Mouse (Mus musculus) cerebellum, postnatal 25 days (tissue): ENCODE measurements around the gene Eml2.

Source experiments
- DNase-seq, 2 experiments: peaks; one replicate each; pipeline ENCODE4 v3.0.0; 2021; ENCODE audit warnings: mixed read lengths in 2 of 2

The Eml2 gene

DNA sequence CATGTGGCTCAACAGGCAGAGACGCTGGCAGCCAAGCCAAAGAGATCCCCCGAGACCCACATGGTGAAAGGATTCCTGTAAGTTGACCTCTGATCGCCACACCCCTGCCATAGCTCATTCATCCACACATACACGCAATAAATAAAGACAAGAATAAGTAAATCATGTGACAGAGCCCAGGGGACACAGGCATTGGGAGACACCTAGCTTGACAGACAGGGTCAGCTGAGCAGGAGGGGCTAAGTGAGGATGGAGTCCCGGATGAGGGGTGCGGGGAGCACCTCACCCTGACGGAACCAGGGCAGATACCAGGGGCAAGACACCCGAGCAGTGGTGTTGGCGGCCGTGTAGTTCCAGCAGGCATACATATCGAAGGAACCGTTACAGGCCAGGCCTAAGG, 12.5 kb upstream of the Eml2 start:
- DNase-seq: no peak

DNA sequence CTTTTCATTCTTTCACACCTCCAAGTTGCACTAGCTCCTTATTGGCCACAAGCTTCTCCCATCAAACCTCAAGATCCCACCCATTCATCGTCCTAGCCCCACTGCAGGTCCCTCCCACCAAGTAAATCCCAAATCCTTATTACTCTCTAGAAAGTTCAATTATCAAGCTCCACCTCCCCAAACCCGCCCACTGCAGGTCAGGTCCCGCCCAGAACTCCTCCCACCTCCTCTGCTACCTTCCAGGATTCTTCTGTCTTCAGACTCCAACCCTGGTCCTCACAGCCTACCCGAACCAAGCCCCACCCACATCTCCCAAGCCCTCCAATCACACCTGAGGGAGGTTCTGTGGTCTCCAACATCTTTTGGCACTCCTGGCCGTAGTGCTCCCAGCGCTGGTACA, 12.0 kb upstream of the Eml2 start:
- DNase-seq: no peak

DNA sequence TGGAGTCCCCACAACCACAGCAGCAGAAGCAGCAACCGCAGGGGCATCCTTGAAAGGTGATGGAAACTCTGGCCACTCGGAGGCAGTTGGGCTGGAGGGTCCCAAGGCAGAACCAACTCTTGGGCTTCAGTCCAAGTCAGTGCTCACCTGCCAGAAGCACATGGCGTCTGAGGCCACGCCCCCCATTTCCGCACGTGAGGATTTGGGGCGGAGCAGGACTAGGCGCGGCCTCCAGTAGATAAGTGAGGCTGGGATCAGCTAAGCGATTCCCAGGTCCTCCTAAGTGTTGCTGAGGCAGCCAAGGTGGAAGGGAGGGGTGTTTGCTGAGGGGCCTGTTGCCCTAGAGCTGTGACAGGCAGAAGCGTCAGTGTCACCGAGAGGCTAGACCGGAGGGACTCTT, 11.2 kb upstream of the Eml2 start:
- no peak for DNase-seq

DNA sequence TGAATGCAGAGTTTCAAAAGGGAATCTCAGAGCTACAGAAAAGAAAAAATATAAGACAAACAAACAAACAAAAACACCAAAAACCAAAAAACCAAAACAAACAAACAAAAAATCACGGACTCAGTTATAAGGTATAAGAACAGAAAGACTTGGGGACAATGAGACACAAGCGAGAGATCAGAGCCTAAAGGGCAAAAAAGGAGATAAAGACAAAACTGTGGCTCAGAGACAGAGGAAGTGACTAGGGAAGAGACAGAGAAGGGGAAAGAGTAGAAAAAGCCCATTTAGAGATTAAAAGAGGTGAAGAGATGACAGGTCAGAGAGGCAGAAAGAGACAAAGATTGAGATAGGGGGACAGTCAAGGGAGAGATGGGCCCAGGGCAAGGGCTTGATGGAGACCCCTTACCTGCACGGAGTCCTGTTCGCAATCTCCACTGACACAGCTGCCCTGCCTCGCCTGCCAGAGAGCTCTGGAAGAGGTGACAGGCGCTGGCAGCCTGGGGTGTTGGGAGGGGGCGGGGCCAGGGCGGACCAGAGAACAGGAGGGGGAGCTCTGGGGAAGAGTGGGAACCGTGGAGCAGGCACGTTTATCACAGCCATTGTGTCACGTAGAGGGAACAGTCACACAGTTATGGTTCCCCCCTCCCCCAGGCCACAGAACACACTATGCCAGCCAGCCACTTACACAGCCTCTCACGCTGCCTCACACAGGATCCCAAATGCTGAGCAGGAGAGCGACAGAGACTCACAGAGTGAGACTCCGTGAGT, 10.4 kb upstream of the Eml2 start, which contains the start of gene Gipr:
Gene Gipr (minus strand): TSS at position 472 of the 768 bp plus-strand sequence.
- DNase-seq: no peak

DNA sequence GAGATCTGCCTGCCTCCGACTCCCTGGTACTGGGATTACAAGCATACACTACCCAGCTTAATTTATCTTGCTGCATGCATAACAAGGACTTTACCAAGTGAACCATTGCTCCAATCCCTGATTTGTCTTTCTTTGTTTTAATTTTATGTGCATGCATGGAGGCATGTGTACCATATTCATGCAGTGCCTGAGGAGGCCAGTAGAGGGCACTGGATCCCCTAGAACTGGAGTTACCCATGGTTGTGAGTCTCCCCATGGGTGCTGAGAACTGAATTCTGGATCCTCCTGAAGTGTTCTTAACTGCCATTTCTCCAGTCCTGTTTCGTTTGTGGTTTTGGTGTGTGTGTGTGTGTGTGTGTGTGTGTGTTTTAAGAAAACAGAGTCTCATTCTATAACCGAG, 9.2 kb upstream of the Eml2 start:
- no peak for DNase-seq

DNA sequence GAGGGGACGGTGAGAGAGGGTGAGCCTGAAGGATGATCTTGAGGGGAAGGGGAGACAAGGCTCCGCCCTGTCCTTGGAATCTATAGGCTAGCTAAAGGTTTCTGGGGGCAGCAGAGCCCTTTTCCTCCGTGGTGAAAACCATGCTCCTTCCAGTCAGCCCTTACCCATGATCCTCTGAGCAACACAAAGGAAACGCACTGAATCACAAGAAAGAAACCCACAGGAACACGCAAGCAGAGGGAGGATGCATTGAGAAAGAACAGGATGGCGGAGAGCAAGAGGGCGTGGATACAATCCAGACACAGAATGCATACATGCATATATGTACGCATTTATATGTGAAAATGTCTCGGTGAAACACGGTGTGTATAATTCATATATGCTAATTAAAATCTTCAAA, 6.7 kb upstream of the Eml2 start:
- no peak for DNase-seq

DNA sequence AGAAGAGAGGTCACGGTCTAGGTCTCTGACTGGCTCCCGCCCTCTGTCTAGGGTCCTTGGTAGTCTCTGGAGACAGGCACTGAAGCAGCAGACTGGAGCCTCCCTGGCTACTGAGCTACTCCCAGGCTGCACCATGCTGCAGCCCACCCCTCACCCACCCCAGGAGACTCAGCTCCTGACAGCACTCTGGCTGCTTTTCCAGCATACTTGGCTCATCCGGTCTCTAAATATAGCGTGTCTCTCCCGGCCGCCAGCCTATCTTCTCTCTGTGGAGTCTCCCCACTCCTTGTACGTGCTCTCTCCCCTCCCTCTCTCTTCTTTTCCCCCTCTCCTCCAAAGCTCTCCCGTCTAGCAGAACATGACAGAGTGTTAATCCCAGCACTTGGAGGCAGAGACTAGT, 6.1 kb upstream of the Eml2 start:
- DNase-seq: no peak

DNA sequence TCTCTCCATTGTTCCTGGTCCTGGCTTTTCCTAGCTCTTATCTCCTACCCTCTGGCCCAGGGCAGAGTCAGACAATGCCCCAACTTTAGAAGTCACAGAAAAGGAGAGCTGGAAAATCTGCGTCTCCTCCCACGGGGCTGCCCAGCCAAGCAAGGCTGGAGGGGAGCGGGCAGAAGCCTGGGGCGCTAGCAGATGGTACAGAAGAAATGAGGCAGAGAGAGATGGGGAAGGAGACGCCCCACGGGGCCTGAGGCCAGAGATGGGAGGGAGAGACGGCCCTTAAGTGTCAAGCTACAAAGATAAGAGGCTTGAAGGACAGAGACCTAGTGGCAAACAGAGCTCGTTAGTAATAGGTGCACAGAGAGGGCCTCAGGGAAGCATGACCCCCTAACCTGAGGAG, 4.4 kb upstream of the Eml2 start:
- DNase-seq: peak; percentile 61 to 63

DNA sequence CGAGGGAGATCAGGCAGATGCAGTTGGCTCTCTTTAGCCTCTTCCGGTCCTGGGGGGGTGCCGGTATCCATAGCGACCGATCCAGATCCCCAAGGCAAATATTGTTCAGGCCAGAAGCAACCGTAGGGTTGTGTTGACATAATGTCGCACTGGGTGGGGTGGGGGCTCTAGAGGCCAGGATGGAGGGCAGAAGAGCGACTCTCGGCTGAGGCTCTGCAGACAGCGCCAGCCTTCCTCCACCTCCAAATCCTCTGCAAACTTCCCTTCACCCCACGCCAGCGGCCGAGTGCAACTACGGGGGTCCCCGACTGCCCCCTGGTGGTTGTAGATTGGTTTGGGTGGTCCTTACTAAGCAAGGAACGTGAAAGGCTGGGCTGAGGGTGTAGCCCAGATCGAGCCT, 3.3 kb upstream of the Eml2 start:
- peak; percentile 67 to 83 for DNase-seq

DNA sequence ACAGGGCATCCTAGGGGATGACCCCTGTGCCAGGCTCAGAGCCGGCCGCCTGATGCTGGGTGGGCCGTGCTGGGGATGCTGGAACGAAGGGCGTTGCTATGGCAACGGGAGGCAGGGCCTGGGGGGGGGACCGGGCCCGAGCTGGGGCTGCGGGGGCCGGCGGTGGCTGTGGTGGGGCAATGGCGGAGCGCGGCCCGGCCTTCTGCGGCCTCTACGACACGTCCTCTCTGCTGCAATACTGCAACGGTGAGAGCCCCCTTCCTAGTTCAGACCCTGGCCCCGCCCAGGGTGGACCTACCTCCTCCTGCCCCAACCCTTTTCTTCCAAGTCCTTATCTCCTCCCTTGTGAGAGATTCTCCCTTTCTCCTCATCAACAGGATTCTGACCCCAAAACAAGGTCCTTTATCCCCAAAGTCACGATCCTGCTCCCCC, 311 bp downstream of the Eml2 start:
- DNase-seq: peak in 1 of 2 experiments; percentile 86

DNA sequence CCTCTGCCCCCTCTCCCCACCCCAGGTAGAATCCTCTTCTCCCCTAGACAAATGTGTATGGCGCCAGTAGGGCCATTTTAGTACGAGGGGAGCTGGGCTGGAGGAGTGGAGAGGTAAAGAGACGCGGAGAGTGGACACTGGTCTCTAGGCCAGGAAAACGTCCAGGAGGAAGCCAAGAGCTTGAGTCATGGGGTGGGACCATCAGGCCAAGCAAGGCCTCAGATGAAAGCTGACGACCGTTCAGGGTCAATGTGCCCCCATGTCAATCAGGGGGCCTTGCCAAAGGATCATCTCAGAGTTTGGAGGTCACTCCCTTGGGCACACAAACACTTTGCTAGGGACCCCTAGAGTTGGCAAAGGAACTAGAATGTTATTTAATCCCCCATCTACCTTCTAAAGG, 995 bp downstream of the Eml2 start:
- peak; percentile 33 to 39 for DNase-seq

DNA sequence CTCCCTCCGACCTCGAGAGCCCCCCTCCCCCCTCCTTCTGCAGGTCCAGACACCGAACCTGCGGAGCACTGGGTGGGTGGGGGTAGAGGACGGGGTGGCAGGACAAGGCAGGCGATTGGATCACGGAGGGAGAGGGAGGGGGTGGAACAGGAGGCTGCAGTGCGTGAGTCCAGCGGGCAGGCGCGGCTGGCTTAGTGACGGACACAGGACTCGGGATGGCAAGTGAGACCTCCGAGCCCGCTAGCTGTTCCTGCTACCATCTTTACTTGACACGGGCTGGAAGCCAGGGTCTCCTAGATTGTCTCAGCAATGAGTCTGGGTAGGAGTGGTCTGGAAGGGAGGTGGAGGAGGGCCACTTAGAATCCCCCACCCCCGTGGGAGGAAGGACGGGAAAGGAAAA, 1.8 kb downstream of the Eml2 start:
- peak; percentile 45 to 61 for DNase-seq

DNA sequence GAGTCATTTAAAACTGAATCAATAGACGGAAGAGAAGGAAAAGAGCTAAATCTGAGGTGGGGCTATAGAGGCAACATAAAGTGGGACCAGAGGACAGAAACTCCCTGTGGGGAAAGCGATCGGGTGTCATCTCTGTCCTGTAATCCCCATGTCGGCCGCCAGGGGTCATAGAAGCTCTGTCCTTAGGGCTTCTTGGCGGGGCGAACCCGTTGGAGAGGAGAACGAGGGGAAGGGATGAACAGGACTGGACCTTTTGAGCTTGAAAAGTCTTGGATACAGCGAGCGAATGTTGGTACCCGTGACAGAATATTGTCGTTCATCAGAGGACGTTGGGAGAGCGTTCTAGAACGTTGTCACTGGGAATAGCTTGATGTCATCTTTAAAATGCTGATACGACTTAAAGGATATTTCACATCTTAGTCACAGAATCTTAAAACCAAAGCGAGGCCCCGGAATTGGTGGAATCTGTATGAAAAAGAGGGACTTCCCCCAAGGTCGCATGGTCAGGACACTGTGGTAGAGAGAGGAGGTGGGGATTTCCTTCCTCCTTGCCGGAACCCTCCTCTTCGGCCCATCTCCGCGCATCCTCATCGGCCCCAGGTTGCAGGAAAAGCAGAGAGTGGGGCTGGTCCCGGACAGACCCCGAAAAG, 2.3 kb downstream of the Eml2 start:
- peak; percentile 86 to 92 for DNase-seq

DNA sequence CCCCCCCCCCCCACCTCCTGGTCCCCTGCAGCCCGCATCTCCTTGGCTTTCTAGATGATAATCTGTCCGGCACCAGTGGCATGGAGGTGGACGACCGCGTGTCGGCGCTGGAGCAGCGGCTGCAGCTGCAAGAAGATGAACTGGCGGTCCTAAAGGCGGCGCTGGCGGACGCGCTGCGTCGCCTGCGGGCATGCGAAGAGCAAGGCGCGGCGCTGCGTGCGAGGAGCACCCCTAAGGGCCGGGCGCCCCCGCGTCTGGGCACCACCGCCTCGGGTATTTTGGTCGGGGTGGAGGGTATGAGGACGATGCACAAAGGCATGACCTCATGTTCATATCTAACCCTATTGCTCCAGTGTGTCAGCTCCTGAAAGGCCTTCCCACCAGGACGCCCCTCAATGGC, 3.0 kb downstream of the Eml2 start:
- DNase-seq: peak; percentile 41 to 71

DNA sequence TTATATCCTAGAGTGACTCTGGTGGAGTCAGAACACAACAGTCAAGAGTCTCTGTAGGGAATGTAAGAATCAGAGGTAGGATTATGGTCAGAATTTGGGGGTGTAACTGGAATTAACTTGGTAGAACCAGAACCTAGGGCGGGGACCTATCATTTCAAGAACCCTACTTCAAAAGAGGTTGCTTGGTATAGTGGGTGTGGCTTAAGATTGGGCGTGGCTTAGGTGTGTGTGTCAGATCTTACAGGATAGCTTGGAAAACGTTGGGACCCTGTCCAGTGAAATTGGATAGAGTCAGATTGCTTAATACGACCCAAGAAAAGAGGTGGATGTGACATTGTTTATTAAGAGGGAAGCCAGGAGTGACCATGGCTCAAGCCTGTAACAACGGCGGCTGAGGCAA, 3.7 kb downstream of the Eml2 start:
- DNase-seq: no peak

DNA sequence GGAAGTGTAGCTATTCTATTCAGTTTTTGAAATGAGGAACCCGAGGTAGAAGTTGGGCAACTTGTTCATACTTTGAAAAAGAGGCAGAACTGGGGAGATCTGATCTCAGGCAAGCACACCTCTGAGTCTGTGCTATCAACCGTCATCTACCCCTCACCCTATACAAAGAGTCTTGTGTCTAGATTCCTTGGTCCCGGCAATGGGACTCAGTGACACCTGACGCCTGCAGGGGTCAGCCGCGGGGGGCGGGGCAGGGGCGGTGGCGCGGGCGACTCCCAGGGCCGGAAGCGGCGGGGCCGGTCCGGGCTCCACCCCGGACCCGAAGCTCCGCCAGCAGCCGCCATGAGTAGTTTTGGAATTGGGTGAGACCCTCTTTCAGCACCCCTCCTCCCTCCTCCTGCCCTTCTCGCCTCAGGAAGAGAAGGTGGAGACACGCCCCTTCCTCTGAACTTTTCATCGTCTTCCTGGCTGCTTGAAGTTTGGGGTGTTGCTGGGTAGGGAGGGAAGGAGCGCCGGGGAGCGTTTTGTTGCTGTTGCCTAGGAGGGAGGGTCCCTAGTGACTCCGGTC, 4.7 kb downstream of the Eml2 start:
- no peak for DNase-seq

DNA sequence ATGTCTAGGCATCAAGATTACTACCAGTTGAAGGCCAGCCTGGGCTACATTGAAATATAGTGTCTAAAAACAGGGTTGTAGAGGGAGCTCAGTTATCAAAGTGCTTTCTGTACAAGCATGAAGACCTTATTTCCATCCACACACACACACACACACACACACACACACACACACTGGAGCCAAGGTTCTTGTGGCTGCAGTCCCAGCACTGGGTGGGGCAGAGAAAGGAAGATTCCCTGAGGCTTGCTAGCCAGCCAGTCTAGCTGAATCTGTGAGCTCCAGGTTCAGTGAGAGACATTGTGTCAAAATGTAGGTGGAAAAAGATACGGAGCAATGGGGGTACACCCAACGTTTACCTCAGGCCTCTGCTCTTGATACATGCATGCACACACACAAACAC, 8.0 kb downstream of the Eml2 start:
- no peak for DNase-seq

DNA sequence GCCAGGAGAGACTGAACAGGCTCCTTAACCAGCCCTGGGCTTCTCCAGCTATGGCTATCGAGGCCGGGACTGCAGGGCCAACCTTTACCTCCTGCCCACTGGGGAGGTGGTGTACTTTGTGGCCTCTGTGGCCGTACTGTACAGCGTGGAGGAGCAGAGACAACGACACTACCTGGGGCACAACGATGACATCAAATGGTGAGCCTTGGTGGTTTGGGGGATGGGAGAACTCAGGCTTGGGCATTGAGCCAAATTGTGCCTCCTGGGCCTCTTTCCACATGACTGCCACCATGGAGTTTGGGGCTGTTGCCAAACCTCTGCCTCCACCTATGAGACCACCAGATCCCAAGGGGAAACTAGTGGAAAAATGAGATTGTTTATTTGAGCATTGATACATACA, 8.5 kb downstream of the Eml2 start:
- no peak for DNase-seq

DNA sequence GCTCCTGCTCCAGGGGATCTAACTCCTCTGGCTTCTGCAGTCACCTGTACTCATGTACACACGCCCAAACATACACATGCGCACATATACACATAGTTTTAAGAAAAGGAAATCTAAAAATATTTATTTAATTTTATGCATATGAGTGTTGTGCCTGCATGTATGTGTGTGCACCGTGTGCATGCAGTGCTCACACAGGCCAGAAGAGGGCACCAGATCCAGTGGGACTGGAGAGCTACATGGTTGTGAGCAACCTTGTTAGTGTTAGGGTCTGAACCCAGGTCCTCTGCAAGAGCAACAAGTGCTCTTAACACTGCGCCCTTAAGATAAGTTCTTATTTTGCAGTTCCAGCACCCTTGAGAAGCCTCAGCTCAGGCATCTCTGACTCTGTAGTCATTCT, 18.5 kb downstream of the Eml2 start:
- no peak for DNase-seq

DNA sequence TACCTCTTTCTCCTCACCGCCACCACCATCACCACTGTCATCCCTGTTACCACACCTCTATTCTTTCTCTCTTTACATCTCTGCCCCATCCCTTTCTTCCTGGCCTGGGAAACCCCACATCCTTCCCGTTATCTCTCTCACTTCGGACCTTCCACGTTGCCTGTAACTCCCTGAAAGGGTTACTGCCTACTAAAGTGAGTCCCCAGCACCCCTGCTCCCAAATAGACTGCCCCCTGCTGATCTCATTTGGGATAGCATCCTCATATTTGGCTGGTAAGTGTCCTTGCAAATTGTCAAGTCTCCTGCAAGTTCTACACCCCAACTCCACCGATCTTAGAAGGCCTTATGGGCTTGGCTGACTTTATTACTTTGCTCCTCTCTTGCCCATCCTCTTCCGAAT, 20.5 kb downstream of the Eml2 start:
- peak in 1 of 2 experiments; percentile 63 for DNase-seq

DNA sequence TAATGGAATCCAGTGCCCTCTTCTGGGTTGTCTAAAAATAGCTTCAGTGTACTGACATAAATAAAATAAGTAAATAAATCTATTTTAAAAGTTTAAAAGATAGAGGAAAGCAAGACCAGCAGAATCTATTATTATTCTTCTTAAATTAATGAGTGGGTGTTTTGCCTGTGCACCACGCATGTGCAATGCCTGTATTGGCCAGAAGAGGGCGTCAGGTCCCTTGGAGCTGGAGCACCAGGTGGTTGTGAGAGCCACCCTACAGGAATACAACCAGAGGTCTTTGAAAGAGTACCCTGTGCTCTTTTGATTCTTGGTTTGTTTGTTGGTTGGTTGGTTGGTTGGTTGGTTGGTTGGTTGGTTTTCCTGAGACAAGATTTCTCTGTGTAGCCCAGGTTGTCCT, 21.8 kb downstream of the Eml2 start:
- peak in 1 of 2 experiments; percentile 52 for DNase-seq

DNA sequence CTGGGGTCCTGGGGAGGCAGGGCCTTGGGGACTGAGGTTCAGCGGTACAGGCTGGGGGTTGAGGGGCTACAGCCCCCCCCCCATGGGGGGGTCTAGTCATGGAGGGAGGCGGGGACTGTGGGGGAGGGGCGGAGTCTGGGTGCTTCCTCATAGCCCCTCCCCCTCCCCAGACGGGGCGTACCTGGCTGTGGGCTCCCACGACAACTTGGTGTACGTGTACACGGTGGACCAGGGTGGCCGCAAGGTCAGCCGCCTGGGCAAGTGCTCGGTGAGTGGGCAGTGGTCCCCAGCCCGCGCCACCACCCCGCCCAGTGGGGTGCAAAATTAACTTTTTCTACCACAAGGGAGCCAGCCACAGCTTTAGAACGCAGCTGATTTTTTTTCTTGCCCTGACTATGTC, 25.4 kb downstream of the Eml2 start:
- peak in 1 of 2 experiments; percentile 31 for DNase-seq

DNA sequence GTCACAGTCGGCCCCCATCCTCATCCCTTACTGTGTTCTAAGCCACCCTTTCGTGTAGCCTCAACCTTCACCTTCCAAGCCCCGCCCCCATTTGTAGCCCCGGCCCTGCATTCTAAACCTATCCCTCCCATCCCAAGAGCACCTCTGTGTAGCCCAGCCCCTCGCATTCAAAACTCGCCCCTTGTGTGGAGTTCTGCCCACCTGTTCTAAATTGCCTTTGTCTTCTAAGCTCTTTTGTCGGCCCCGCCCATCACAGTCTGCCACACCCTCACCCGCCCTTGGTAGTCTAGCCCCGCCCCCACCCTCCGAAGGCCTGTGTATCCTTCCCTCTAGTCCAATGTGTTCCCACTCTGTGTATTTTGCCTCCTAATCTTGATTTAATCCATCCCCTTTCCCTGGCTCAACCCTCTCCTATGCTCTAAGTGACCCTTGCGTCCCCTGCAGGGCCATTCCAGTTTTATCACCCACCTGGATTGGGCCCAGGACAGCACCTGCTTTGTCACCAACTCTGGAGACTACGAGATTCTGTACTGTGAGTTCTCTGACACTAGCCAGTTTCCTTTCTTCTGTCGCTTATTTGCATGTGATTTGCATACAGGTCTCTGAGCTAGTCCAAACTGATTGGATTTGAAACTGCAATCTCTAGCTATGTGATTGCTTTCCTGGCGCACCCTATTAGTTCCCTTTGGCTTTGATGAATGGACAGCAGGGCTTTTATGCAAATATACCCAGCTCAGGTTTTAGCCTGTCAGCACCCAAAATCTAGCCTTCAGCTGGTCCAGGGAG, 26.0 kb downstream of the Eml2 start:
- no peak for DNase-seq
